Mouse (Mus musculus) MEL (cell line): ENCODE measurements around the gene Cpa4. TPM values are rescaled to one million over a fixed set of nuclear protein-coding genes. Genes with fewer than 3 reads are reported as not detected.
A peak's percentile ranks its signal among the peaks of the same experiment; 100 is the strongest.

Source experiments
- DNase-seq: peaks from one replicate; pipeline ENCODE4 v3.0.0; 2011; ENCODE audit warnings: low read depth, low spot score
- H3K27ac ChIP-seq: 2 replicates; pipeline ENCODE4 v1.5.1; 2012; ENCODE audit warnings: low read depth, mild to moderate bottlenecking, control low read depth, low read length, moderate library complexity; ENCODE audit not compliant: control insufficient read depth
- H3K27me3 ChIP-seq, 2 experiments: fragments of 150-350 bp in 1 of 2; sonication (generic) in 1 of 2; 2 replicates each; pipeline ENCODE4 v1.6.1; 2012; ENCODE audit warnings: low read length in 2 of 2, mild to moderate bottlenecking in 2 of 2, improper control_type of control experiment in 1 of 2, moderate library complexity in 1 of 2; ENCODE audit not compliant: insufficient read depth in 2 of 2, control insufficient read depth in 1 of 2
- H3K36me3 ChIP-seq, 2 experiments: 2 replicates each; pipeline ENCODE4 v1.6.1; 2012 to 2014; ENCODE audit warnings: low read length in 2 of 2, improper control_type of control experiment in 1 of 2, inconsistent platforms in 1 of 2, mild to moderate bottlenecking in 1 of 2; ENCODE audit not compliant: insufficient read depth in 2 of 2, control insufficient read depth in 1 of 2
- H3K4me1 ChIP-seq, 2 experiments: fragments of 150-350 bp in 1 of 2; sonication (generic) in 1 of 2; 2 replicates each; pipeline ENCODE4 v1.6.1; 2012; ENCODE audit warnings: low read length in 2 of 2, improper control_type of control experiment in 1 of 2, mild to moderate bottlenecking in 1 of 2; ENCODE audit not compliant: insufficient read depth in 2 of 2, control insufficient read depth in 1 of 2
- H3K4me3 ChIP-seq, 2 experiments: fragments of 150-350 bp in 1 of 2; sonication (generic) in 1 of 2; 2 replicates each; pipeline ENCODE4 v1.5.1; 2012; ENCODE audit warnings: low read depth in 2 of 2, low read length in 2 of 2, mild to moderate bottlenecking in 2 of 2, moderate library complexity in 2 of 2, control low read depth in 1 of 2, improper control_type of control experiment in 1 of 2; ENCODE audit not compliant: control insufficient read depth in 1 of 2, insufficient read depth in 1 of 2
- H3K79me2 ChIP-seq: 2 replicates; pipeline ENCODE4 v1.6.1; 2012; ENCODE audit warnings: mild to moderate bottlenecking, low read length, moderate library complexity; ENCODE audit not compliant: control insufficient read depth, poor library complexity, insufficient read depth
- H3K9ac ChIP-seq: 2 replicates; pipeline ENCODE4 v1.6.1; 2012; ENCODE audit warnings: low read depth, mild to moderate bottlenecking, control low read depth, low read length, moderate library complexity; ENCODE audit not compliant: control insufficient read depth, poor library complexity, severe bottlenecking
- H3K9me3 ChIP-seq: fragments of 150-350 bp; sonication (generic); replicated peaks from 2 replicates; pipeline ENCODE4 v1.6.1; 2012; ENCODE audit warnings: mild to moderate bottlenecking, low read length, improper control_type of control experiment, moderate library complexity; ENCODE audit not compliant: insufficient read depth
- CTCF ChIP-seq, 3 experiments: IDR thresholded peaks in 2 of 3; conservative IDR thresholded peaks in 1 of 3; 2 replicates each; pipeline ENCODE4 v1.5.1; 2011 to 2012; ENCODE audit warnings: low read length in 3 of 3, low read depth in 2 of 3, mild to moderate bottlenecking in 2 of 3, improper control_type of control experiment in 1 of 3, inconsistent platforms in 1 of 3, mixed read lengths in 1 of 3, moderate library complexity in 1 of 3; ENCODE audit not compliant: control insufficient read depth in 1 of 3, insufficient read depth in 1 of 3, poor library complexity in 1 of 3, severe bottlenecking in 1 of 3
- ELF1 ChIP-seq: IDR thresholded peaks from 2 replicates; pipeline ENCODE4 v1.6.1; 2014; ENCODE audit warnings: low read depth, mild to moderate bottlenecking, inconsistent platforms, low read length, improper control_type of control experiment, moderate library complexity
- EP300 ChIP-seq, 2 experiments: IDR thresholded peaks; 2 replicates each; pipeline ENCODE4 v1.6.1; 2011; ENCODE audit warnings: improper control_type of control experiment in 2 of 2, low read length in 2 of 2, low read depth in 1 of 2, mild to moderate bottlenecking in 1 of 2
- MAX ChIP-seq: IDR thresholded peaks from 2 replicates; pipeline ENCODE4 v1.6.1; 2011; ENCODE audit warnings: low read length, improper control_type of control experiment
- MEF2A ChIP-seq: IDR thresholded peaks from 2 replicates; pipeline ENCODE4 v1.6.1; 2014; ENCODE audit warnings: low read depth, mild to moderate bottlenecking, inconsistent platforms, low read length, improper control_type of control experiment; ENCODE audit not compliant: poor library complexity, insufficient replicate concordance, severe bottlenecking; ENCODE audit errors: extremely low read depth
- MXI1 ChIP-seq: IDR thresholded peaks from 2 replicates; pipeline ENCODE4 v1.6.1; 2011; ENCODE audit warnings: mild to moderate bottlenecking, low read depth, low read length, improper control_type of control experiment
- MYB ChIP-seq: IDR thresholded peaks from 2 replicates; pipeline ENCODE4 v1.6.1; 2011; ENCODE audit warnings: mild to moderate bottlenecking, low read depth, low read length, improper control_type of control experiment
- MYC ChIP-seq: IDR thresholded peaks from 2 replicates; pipeline ENCODE4 v1.6.1; 2011; ENCODE audit warnings: low read depth, mild to moderate bottlenecking, low read length, improper control_type of control experiment, moderate library complexity
- RAD21 ChIP-seq: IDR thresholded peaks from 2 replicates; pipeline ENCODE4 v1.6.1; 2011; ENCODE audit warnings: mild to moderate bottlenecking, low read depth, low read length, improper control_type of control experiment
- SMC3 ChIP-seq: IDR thresholded peaks from 2 replicates; pipeline ENCODE4 v1.6.1; 2011; ENCODE audit warnings: low read depth, low read length, improper control_type of control experiment
- polyA plus RNA-seq, 2 experiments: library from polyadenylated mRNA; stranded (reverse) in 1 of 2; unstranded in 1 of 2; fragments of >175 nt in 1 of 2; fragments of >200 nt in 1 of 2; gene quantifications; 2 replicates each; pipeline versions ENCODE4 v1.2.1 to v1.2.4; 2012; ENCODE audit warnings: low replicate concordance in 2 of 2, low read depth in 1 of 2; ENCODE audit not compliant: insufficient read length in 2 of 2, insufficient read depth in 1 of 2, missing spikeins in 1 of 2
- total RNA-seq: library from RNA; depleted of rRNA; stranded (reverse); fragments of 300-350 nt; gene quantifications from 2 replicates; pipeline ENCODE4 v1.2.3, GENCODE M21; 2012; rRNA removed

The Cpa4 gene
- not detected in 2 replicates for total RNA-seq
- not detected for polyA plus RNA-seq

DNA sequence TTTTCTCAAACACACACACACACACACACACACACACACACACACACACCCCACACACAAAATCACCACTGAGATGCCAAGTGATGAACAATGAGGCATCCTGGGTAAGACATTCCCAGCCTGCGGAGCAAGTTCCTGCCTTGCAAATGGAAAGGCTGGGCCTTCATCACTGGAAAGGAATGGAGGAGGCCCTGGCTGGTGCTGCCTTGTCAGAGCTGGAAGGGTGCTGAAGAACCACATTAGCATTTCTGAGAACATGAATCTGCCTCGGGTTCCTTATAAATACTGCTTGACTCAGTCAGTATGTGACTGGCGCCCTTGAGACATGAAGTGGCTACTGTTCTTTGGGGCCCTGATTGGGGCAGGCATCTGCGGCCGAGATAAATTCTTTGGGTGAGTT lies at the start of gene Cpa4:
TSS of gene Cpa4 (plus strand) at position 301 of the 400 bp plus-strand sequence.
- TF ChIP-seq ELF1, result no peak
- no peak for TF ChIP-seq MXI1
- no peak for TF ChIP-seq MAX
- no peak for TF ChIP-seq SMC3
- no peak for TF ChIP-seq EP300 (IDR thresholded peaks at IDR 0.05; ENCODE audit: low read depth in 1 of 2, low read length in 2 of 2)
- TF ChIP-seq MYC, result no peak
- TF ChIP-seq, all 39 proteins: peak for 0
- Histone ChIP-seq H3K27me3 (peaks cover 0 to 6% of the 10 kb centered on the region in 2 experiments; a peak in 3 of 4 replicates), H3K79me2 (no peaks in the 10 kb centered on the region), H3K4me3 (no peak within 1 kb of the TSS), H3K4me1 (no peaks in the 10 kb centered on the region), H3K9me3 (no peaks in the 10 kb centered on the region), H3K27ac (no peak within 1 kb of the TSS), H3K9ac (no peak within 1 kb of the TSS), H3K36me3 (no peaks in the 10 kb centered on the region)
- no peak for DNase-seq

- no peak overlapping the region for H3K4me3 ChIP-seq
- no peaks in the 10 kb centered on the region for H3K9me3 ChIP-seq
- peak; percentile 29 for DNase-seq
- no peaks in the 10 kb centered on the region for H3K4me1 ChIP-seq
- peak in 2 of 3 experiments; percentile 35 to 38; a peak in 4 of 6 replicates for TF ChIP-seq CTCF (IDR thresholded peaks at IDR 0.05 in 2 of 3, conservative IDR thresholded peaks at IDR 0.05 in 1 of 3; ENCODE audit: control insufficient read depth in 1 of 3, insufficient read depth in 1 of 3, low read depth in 2 of 3, low read length in 3 of 3, poor library complexity in 1 of 3, severe bottlenecking in 1 of 3)
- TF ChIP-seq MYB, result no peak
- TF ChIP-seq RAD21, result peak; percentile 3; the same call in 1 of the 2 replicates
- no peak overlapping the region for H3K27ac ChIP-seq
- peaks cover 4 to 7% of the 10 kb centered on the region in 2 experiments; a peak in 3 of 4 replicates for H3K27me3 ChIP-seq
- no peaks in the 10 kb centered on the region for H3K36me3 ChIP-seq
- no peak overlapping the region for H3K9ac ChIP-seq
- no peaks in the 10 kb centered on the region for H3K79me2 ChIP-seq
Measured at GRCm38 (mm10) chr6:30520400-30520799, 47.8 kb upstream of the Cpa4 start.

GRCm38 (mm10) chr6:30525456-30526332 lies 42.5 kb upstream of the Cpa4 start:
- Histone ChIP-seq H3K79me2 (no peaks in the 10 kb centered on the region), H3K9me3 (no peaks in the 10 kb centered on the region), H3K4me1 (no peaks in the 10 kb centered on the region), H3K4me3 (no peak overlapping the region), H3K9ac (no peak overlapping the region), H3K27me3 (peaks cover 4 to 8% of the 10 kb centered on the region in 2 experiments), H3K36me3 (no peaks in the 10 kb centered on the region), H3K27ac (no peak overlapping the region)
- no peak for DNase-seq
- TF ChIP-seq MYC (no peak), MEF2A (no peak)
